Mouse (Mus musculus) cerebellum, adult (tissue): ENCODE results near the gene Gsk3b.
A peak's percentile ranks its signal among the peaks of the same experiment; 100 is the strongest.
"Not testable (repeated sequence)": the region's sequence is repeated elsewhere in the genome, so short reads cannot be mapped to it uniquely, and the experiment has no call there.

Experiments used
- ATAC-seq: cut with Nextera tagmentation; 2 replicates; pipeline ENCODE4 v1.9.2; 2017; ENCODE audit warnings: mild to moderate bottlenecking, moderate library complexity, mixed read lengths; ENCODE audit not compliant: insufficient number of reproducible peaks, low FRiP score, low TSS enrichment

Gsk3b gene

DNA sequence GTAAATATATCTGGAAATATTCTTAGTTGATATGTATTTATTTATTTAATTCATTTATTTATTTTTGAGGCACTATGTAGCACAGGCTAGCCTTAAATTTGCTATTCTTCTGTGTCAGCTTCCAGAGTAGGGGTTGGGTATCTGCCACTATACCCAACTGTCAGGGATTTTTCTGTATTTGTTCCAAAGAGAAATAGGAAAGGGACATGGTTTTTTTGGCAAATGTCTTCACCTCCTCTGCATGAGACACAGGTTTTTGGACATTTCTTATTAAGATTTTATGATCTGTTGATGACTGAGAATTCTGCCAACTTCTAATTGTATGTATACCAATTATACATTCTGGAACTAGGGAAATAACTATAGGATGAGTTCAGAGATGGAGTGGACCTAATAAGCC is 10.5 kb downstream of the Gsk3b start:
- no peak for ATAC-seq

DNA sequence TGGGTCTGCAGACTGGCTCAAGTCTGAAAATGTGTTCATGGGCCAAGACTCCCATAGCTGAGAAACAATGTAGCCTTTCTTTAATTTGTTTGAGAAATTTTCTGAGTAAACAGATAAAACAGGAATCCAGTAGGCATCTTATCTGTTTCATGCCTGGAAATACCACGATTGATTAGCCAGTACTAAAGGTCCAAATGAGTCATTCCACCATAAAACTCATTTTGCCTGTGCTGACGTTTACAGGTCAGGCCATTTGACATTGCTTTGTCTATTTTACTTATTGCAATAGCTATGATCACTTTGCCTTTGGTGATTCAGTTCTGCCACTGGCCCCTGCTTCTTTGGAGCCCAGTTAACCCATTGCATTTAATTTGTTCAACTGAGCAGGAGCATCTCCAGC is 11.8 kb downstream of the Gsk3b start:
- no peak for ATAC-seq

DNA sequence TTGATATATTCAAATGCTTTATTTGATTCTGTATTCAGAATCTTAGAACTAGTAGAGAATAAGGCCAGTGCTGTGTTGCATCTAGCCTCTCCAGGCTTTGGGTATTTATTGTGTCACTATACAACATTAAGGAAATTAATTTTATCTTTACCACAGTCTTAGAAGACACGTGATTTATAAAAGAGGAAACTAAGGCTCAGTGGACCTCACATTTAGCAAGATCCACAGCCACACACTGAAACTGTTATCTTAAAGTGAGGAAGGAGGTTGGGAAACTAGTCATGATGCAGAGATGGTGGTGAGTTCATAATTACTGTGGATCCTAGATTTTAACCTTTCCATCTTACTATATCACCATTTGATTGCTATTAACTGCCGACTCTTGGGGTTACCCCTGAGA is 16.7 kb downstream of the Gsk3b start:
- ATAC-seq: no peak

DNA sequence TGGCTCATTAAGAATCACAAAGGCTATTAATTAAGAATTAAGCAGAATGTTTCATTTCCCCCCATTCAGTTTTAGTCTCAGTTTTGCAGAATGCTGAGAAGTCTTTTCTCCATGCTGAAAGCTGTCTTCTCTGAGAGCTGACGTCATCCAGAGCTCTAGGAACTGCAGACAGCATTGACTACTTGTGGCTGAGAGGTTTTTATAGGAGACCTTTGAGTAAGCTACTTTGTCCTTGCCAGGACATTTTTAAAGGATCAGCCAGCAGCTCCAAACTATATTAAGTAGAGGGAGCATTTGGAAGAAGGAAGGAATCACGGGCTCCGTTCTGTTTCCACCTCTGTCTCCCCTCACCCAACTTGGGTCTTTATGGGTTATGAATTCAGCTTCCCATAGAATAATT is 17.7 kb downstream of the Gsk3b start:
- ATAC-seq: no peak

DNA sequence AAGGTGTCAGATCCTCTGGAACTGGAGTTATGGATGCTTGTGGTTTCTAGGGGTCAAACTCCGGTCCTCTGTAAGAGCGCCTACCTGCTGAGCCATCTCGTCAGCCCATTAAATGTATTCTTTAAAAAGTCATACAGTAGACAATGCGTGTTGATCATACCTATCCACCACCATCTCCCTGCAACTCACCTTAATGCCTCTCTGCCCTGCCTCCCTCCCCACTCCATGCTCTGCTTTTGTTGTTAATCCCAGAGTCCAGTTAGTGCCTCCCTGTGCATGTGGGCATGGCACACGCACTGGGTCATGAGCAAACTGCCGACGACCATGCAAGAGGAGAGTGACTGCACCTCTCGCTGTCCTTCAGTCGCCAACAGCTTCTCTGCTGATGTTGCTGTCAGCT is 21.2 kb downstream of the Gsk3b start:
- ATAC-seq: no peak

DNA sequence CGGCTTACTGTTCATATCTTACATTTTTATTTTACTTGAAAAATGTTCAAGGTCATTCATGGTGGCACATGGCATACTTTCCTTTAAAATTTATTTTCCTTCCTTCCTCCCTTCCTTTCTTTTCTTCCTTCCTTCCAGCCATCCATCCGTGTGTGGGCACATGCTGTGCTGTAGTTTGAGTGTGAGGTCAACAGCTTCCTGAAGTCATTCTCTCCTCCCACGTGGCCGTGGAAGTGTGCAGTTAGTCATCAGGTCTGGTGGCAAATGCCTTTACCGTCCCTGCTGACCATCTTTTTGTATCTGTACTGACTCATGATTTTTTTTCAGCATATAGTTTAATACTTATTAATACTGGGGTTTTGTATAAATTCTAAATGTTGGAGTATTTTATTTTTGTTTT is 21.8 kb downstream of the Gsk3b start:
- ATAC-seq: no peak

DNA sequence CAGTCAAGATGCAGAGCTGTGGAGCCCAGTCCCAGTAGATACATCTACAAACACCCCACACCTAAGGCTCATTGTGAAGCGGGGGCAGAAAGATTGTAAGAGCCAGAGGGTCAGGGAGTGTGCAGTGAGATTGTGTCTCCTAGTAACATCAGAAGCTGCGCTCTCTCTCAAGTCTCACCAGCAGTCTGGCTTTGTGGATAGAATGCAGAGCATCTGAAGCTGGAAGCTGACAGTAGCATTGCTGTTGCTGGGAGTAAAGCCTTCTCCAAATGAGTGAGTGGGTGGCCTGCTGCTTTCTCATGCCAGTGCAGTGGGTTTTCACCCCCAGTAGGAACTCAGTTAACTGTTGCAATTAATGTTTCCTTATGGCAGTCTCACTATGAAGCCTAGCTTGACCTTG is 25.3 kb downstream of the Gsk3b start:
- no peak for ATAC-seq

DNA sequence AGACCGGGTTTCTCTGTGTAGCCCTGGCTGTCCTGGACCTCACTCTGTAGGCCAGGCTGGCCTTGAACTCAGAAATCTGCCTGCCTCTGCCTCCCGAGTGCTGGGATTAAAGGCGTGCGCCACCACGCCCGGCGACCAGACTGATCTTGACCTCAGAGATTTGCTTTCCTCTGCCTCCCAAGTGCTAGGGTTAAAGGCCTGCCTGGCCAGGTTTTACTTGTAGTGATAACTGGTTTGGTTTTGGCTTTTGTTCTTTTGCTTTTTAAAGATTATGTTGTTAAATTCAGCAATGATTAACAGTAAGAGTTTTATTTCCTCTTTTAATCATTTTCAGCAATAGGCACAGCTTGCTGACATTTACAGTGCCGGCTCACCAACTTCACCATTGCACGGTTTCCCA is 29.1 kb downstream of the Gsk3b start:
- not testable (repeated sequence) for ATAC-seq

DNA sequence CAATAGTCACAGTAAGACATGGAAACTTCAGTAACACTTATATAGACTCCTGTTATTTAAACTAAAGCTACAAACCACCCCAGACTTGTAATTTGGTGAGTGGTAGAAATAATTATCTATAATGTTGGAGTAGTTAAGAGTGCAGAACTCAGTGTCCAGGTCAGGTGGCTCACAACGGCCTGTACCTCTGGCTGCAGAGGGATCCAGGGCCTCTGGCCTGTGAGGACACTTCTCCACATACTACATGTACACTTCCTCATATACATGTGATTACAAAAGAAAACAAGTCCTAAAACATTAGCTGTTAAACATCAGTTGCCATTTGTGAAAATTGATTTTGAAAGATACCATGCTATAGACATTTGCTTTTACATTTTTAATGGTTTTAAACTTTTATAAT is 29.9 kb downstream of the Gsk3b start:
- no peak for ATAC-seq

DNA sequence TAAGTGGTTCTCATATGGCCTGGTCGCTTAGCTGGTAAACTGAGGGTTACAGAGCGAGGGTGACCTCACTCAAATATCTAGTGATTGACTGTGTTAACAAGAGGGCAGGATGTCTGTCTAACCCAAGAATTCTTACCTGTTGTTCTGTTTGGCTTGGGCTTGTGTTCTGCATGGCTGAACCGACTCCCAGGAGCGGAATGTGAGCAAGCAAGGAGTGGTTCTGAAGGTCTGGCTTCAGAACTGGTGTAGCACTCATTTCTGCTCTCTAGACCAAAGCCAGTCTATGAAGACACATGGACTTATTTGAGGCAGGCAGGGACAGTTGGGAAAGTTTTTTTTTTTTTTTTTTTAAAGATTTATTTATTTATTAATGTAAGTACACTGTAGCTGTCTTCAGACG is 30.5 kb downstream of the Gsk3b start:
- no peak for ATAC-seq

DNA sequence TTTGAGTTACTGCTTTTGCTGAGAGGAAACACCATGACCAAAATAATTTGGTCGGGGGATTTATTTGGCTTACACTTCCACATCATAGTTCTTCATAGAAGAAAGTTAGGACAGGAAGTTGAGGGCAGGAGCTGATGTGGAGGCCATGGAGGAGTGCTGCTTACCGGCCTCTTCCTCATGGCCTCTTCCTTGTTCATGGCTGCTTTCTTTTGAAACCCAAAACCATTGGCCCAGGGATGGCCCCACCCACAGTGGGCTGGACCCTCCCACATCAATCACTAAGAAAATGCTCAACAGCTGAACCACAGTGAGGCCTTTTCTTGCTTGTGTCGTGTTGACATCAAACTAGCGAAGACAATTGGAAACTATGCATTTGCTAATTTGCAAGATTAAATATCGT is 40.4 kb downstream of the Gsk3b start:
- no peak for ATAC-seq

DNA sequence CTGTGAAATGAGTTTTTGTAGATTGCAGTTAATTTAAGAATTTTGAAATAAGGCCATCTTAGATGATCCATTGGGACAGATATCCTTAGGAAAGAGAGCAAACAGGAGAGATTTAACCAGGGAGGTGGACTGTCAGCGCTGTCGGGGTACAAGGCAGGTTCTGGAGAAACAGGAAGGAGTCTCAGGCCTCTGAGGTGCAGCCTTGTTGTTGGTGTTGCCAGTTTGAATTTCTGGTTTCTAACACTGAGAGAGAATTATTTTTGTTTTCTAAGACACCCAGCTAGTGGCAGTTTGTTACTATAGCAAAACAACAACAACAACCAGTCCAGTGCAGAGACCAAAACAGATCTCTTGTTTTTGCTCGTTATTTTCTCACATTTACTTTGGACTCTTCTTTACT is 42.2 kb downstream of the Gsk3b start:
- ATAC-seq: no peak

DNA sequence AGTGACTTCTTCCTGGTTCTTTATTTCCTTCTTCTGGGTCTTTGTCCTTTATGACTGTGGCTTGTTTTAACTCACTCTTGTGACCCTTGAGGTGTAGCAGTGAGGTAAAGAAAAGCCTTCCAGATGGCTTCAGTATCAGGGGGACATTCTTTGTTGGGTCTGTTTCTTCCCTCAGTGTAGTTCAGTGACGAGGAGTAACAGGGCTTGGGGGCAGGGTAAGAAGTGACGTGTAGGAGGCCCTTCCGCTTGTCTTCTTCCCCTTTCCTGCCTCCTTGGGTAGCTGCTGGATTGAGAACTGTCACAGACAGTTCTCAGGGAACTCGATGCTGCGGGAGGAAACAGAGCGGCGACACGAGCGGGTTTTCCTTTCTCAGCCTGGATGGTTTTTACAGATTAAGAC is 43.0 kb downstream of the Gsk3b start:
- no peak for ATAC-seq

DNA sequence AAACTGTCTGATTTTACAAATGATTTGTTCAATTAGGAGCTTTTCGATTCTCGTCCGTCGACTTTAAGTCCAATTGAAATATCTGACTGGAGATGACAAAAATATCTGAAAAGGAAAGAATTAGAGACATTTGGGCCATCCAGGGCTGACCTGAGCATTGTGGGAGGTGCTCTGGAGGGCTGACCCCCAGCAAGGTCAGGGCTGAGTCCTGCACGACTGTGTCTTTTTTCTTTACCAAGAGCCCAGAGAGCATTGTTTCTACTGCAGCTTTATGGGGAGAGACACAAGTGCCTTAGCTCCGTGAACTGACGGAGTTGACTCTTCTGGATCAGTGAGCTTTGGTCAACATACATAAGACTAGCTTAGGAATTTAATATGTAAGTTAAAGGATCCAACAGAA is 43.4 kb downstream of the Gsk3b start:
- no peak for ATAC-seq

DNA sequence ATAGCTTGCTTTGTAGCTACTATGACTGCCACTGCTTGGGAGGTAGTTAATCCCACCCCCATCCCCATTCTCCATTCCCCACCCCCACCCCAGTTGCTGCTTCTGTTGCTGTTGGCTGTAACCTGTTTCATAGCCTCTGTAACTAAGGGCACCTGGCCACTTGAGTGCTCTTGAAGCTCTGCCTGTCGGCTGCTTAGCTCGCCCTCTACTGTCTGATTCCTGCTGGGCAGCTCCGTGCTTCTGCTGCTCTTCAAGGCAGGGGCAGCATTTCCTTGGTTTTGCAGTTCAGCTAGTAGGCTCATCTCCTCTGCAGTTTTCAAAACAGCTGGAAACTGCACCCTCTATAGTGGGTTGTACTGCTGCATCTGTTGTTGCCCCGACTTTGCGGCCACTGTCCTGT is 48.5 kb downstream of the Gsk3b start:
- peak; percentile 69; the same call in 1 of the 2 replicates for ATAC-seq

DNA sequence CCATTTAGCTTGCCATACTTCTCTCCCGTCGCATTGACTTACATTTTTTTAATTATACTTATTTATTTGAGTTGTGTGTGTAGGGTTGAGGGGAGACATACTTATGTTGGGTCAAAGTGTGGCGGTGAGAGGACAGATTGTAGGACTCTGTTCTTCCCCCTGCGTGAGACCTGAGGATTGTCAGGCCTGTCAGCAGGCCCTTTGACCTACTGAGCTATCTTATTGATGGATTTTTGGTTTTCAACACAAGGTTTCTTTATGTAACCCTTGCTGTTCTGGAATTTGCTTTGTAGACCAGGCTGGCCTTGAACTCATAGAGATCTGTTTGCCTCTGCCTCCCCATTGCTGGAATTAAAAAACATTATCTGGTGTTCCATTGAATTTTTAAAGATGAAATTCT is 56.1 kb downstream of the Gsk3b start:
- no peak for ATAC-seq

DNA sequence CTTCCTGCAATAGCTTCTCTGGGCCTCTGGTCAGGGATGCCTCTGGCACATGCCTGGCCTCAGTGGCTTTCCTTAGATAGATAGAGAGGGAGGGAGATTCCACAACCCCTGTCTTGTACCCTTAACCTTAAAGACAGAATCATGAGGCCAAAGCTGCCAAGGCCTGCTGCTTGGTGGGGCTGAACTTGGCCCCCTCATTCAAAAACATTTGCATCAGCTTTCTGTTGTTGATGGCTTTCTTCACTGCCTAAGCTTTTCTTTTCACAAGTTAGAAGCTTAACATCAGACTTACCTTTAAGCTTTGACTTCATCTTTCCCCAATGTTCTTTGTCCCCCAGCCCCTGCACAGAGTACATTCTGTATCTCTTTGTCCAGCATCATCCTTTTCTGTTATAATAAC is 61.8 kb downstream of the Gsk3b start:
- no peak for ATAC-seq

DNA sequence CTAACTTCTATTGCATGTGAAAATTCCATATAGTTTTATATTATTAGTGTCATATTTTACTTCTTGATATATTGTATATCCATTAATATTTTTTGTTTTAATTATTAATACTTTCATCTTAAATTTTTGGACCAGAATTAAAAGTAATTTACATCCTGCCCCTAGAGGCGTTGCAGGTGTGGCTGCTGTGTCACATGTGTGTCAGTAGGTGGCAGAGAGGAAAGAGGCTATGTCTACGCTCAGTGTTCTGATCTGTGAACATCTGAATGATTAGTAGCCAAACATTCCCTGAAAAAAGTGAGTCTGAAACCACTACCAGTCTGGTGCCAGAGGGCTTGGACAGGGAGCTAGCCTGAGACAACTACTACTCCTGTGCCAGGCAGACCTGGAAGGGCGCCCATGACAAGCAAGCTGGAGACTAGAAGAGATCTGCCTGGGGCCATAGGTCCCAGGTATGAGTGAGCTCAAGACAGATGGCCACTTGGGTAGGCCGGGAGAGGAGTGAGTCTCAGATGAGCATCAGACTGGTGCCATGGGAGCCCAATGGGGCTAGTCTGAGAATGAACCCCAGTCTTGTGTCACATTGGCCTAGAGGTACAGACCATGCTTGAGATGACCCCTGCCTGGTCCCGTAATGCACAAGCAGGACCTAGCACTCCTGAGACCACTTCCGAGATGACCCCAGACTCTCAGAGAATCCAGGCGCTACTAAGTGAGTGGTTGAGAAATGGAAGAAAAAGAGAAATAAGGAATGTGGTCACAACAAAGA is 69.2 kb downstream of the Gsk3b start:
- ATAC-seq: peak; percentile 52

DNA sequence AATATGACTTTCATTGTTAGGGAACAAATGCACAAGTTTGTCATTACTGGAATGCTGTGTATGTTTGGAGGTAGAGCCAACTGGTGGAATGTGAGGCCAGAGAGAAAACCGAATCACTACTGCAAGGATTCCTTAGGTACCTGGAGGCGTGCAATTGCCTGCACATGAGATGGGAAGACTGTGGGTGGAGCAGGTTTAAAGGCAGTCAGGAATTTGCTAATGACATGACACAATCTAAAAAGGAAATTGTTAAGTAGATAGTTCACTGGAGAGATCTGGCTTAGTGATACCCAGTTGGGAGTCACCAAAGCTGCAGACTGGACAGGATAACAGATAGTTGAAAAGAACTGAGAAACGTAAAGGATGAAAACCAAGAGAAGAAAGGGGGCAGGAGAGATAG is 73.2 kb downstream of the Gsk3b start:
- ATAC-seq: no peak

DNA sequence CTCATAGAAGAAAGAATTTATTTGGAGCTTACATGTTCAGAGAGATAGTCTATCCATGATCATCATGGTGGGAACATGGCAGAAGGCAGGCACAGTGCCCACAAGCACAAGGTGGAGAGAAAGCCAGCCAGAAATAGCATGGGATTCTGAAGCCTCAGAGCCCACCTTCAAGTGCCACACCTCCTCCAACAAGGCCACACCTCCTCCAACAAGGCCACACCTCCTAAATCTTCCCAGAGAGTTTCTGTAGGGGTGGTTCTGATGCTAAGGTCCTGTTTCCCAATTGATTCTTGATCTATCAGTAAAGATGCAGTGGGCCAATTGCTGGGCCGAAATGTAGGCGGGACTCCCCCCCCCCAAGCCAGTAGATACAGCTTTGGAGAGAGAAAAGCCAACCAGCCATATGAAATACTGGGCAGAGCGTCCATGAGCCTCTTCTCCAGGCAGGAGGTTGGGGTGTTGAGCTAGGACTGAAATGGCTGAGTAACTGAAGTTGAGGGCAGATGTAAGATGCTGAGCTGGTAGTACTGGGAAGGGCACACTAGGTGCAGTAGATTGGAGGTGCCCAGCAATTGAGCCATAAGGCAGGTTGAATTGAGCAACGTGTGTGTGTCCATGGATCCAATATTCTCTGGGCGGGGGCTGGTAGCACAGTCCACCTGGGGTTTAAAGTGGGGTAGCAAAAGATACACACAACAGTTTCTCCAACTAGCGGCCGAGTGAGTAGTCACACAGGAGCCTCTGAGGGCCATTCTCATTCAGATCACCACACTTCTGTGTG is 76.2 kb downstream of the Gsk3b start:
- no peak for ATAC-seq

DNA sequence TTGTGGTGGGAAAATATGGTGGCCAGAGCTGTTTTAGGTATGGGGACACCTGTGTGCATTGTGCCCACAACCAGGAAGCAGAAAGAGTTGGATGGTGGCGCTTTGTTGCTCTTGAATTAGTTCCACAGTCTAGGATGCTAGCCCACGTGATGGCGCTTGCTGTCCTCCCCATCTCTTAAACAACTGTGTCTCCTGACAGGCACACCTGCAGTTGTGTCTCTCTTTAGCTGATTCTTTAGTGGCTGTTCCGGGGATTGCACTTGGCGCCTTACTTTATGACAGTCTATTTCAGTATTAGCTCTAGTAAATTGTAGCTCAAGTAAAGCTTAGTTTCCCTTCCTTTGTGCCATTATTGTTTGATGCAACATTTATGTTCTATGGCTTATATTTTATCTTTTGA is 80.2 kb downstream of the Gsk3b start:
- ATAC-seq: no peak

DNA sequence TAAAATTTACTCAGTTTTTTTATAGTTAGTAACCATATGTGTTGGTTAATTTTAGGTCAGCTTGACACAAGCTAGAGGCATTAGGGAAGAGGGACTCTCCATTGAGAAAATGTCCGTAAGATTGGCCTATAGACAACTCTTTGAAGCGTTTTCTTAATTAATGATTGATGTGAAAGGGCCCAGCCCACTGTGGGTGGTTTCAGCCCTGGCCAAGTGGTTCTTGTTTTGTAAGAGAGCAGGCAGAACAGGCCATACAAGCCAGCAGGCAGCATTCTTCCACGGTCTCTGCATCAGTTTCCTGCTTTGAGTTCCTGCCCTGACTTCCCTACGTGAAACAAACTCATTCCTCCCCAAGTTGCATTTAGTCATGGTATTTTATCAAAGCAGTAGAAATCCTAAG is 90.3 kb downstream of the Gsk3b start:
- ATAC-seq: no peak
